Mouse (Mus musculus): ENCODE measurements around the gene Vegfa. TPM values are rescaled to one million over a fixed set of nuclear protein-coding genes. Genes with fewer than 3 reads are reported as not detected.

Vegfa gene
- total RNA-seq (2021) = 10 to 100 TPM; 88.2 to 90.7 TPM
- long read RNA-seq, experiment 1, transcript Vegfa-202 (7 exons, 3,451 nt) = major isoform, 43 of 83 reads
- long read RNA-seq, experiment 1, transcript Vegfa-201 (6 exons, 2,765 nt) = minor isoform, 6 of 83 reads
- long read RNA-seq, experiment 1, transcript Vegfa-207 (8 exons, 1,973 nt) = minor isoform, 5 of 83 reads
- long read RNA-seq, experiment 1, partial matches to known transcripts = 1 of 83 reads
- long read RNA-seq, experiment 1, other reads (novel, unspliced or antisense) = 26 of 83 reads
- long read RNA-seq, experiment 2, transcript Vegfa-202 (7 exons, 3,451 nt) = major isoform, 33 of 57 reads
- long read RNA-seq, experiment 2, partial matches to known transcripts = 0 of 57 reads
- long read RNA-seq, experiment 2, other reads (novel, unspliced or antisense) = 16 of 57 reads

GRCm38 (mm10) chr17:46032257-46032991 lies at the start of gene Vegfa:
Gene Vegfa (minus strand): TSS chr17:46032369.
- peak; percentile 88 for TF ChIP-seq CTCF (IDR thresholded peaks at IDR 0.05)
- peak within 1 kb of the TSS; percentile 88 for H3K27ac ChIP-seq
- peak within 1 kb of the TSS; percentile 58 for H3K4me3 ChIP-seq
- DNase-seq (ENCODE audit: extremely low spot score in 1 of 2, low spot score in 2 of 2) = peak; percentile 87 to 89
- intact Hi-C loops (cut with DNase I) = loop anchor here (1.0 to 5.0 kb wide), 4 partner anchors 85 to 350 kb away; no protein-coding TSS in a partner anchor

GRCm38 (mm10) chr17:46081657-46082056 lies 49.5 kb upstream of the Vegfa start:
- DNase-seq (ENCODE audit: extremely low spot score in 1 of 2, low spot score in 2 of 2) = no peak
- H3K4me3 ChIP-seq = no peak overlapping the region
- TF ChIP-seq CTCF (IDR thresholded peaks at IDR 0.05) = no peak
- intact Hi-C loops (cut with DNase I) = no loop called here
- no peak overlapping the region for H3K27ac ChIP-seq

GRCm38 (mm10) chr17:46081042-46081441 lies 48.9 kb upstream of the Vegfa start:
- intact Hi-C loops (cut with DNase I) = no loop called here
- H3K4me3 ChIP-seq = no peak overlapping the region
- no peak for DNase-seq (ENCODE audit: extremely low spot score in 1 of 2, low spot score in 2 of 2)
- no peak for TF ChIP-seq CTCF (IDR thresholded peaks at IDR 0.05)
- H3K27ac ChIP-seq = no peak overlapping the region

- Histone ChIP-seq H3K4me3 (no peak overlapping the region), H3K27ac (no peak overlapping the region)
- no peak for DNase-seq (ENCODE audit: extremely low spot score in 1 of 2, low spot score in 2 of 2)
- intact Hi-C loops (cut with DNase I) = no loop called here
- TF ChIP-seq CTCF (IDR thresholded peaks at IDR 0.05) = no peak
These were observed 48.2 kb upstream of the Vegfa start for GRCm38 (mm10) chr17:46080388-46080787.

- no peak for TF ChIP-seq CTCF (IDR thresholded peaks at IDR 0.05)
- intact Hi-C loops (cut with DNase I) = no loop called here
- Histone ChIP-seq H3K4me3 (no peak overlapping the region), H3K27ac (no peak overlapping the region)
- DNase-seq (ENCODE audit: extremely low spot score in 1 of 2, low spot score in 2 of 2) = no peak
These were observed 46.9 kb upstream of the Vegfa start for GRCm38 (mm10) chr17:46079037-46079436.

- H3K27ac ChIP-seq = no peak overlapping the region
- intact Hi-C loops (cut with DNase I) = no loop called here
- H3K4me3 ChIP-seq = no peak overlapping the region
- TF ChIP-seq CTCF (IDR thresholded peaks at IDR 0.05) = no peak
- no peak for DNase-seq (ENCODE audit: extremely low spot score in 1 of 2, low spot score in 2 of 2)
These were observed 45.9 kb upstream of the Vegfa start for GRCm38 (mm10) chr17:46077921-46078534.

GRCm38 (mm10) chr17:46076260-46076551 lies 44.0 kb upstream of the Vegfa start:
- no peak for DNase-seq (ENCODE audit: extremely low spot score in 1 of 2, low spot score in 2 of 2)
- intact Hi-C loops (cut with DNase I) = no loop called here
- no peak overlapping the region for H3K27ac ChIP-seq
- TF ChIP-seq CTCF (IDR thresholded peaks at IDR 0.05) = no peak
- no peak overlapping the region for H3K4me3 ChIP-seq

- TF ChIP-seq CTCF (IDR thresholded peaks at IDR 0.05) = no peak
- intact Hi-C loops (cut with DNase I) = no loop called here
- DNase-seq (ENCODE audit: extremely low spot score in 1 of 2, low spot score in 2 of 2) = no peak
These were observed 43.5 kb upstream of the Vegfa start for GRCm38 (mm10) chr17:46075551-46076259.

GRCm38 (mm10) chr17:46075116-46075485 lies 42.9 kb upstream of the Vegfa start:
- Histone ChIP-seq H3K27ac (no peak overlapping the region), H3K4me3 (no peak overlapping the region)
- intact Hi-C loops (cut with DNase I) = no loop called here
- no peak for DNase-seq (ENCODE audit: extremely low spot score in 1 of 2, low spot score in 2 of 2)
- peak; percentile 22 for TF ChIP-seq CTCF (IDR thresholded peaks at IDR 0.05)

More at GRCm38 (mm10) chr17:46075551-46076259, 43.5 kb upstream of the Vegfa start:
- no peak overlapping the region for H3K4me3 ChIP-seq
- no peak overlapping the region for H3K27ac ChIP-seq

GRCm38 (mm10) chr17:46074398-46075115 lies 42.4 kb upstream of the Vegfa start:
- H3K4me3 ChIP-seq = no peak overlapping the region
- intact Hi-C loops (cut with DNase I) = no loop called here
- no peak for TF ChIP-seq CTCF (IDR thresholded peaks at IDR 0.05)
- no peak overlapping the region for H3K27ac ChIP-seq
- DNase-seq (ENCODE audit: extremely low spot score in 1 of 2, low spot score in 2 of 2) = no peak

- intact Hi-C loops (cut with DNase I) = no loop called here
- peak in 1 of 2 experiments; percentile 32 for DNase-seq (ENCODE audit: extremely low spot score in 1 of 2, low spot score in 2 of 2)
- TF ChIP-seq CTCF (IDR thresholded peaks at IDR 0.05) = no peak
- peak overlapping the region; percentile 16; the same call in 1 of the 2 replicates for H3K4me3 ChIP-seq
- no peak overlapping the region for H3K27ac ChIP-seq
These were observed 41.6 kb upstream of the Vegfa start for GRCm38 (mm10) chr17:46073730-46074301.
